Mouse (Mus musculus) bone marrow, adult 2 months (tissue): ENCODE results near the gene Psd.

ENCODE experiments used
- CTCF ChIP-seq: fragments of 200-500 bp; IDR thresholded peaks from 2 replicates; pipeline ENCODE4 v1.5.1; 2011; ENCODE audit warnings: low read length, control low read depth; ENCODE audit not compliant: control insufficient read depth, insufficient read depth
- POLR2A ChIP-seq: fragments of 200-500 bp; IDR thresholded peaks from 2 replicates; pipeline ENCODE4 v1.6.1; 2011; ENCODE audit warnings: low read depth, mild to moderate bottlenecking, control low read depth, low read length, borderline replicate concordance; ENCODE audit not compliant: control insufficient read depth

DNA sequence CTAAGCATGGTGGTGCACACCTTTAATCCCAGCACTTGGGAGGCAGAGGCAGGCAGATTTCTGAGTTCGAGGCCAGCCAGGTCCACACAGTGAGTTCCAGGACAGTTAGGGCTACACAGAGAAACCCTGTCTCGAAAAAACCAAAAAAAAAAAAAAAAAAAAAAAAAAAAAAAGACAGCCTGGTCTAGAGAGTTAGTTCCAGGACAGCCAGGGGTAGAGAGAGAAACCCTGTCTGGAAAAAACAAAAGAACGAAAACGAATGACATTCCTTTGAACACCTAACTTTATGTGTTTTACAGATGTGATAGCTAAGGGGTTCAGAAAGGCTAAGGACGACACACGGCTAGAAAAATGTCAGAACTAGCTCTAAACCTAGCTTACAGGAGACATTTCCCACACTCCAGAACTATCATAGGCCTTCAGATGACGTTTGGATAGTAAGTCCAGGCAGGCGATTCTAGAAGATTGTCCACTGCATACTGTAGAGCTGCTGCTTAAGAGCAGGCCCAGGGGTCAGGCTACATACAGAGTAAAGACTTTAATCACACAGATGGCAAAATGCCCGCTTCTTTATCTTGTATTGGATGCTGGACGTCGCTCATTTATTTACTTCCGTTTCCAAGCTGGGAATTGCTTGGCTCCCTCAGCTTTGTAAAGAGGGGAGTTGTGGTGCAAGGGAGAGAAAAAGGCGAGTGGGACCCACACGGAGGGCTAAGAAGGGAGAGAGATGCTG is 21.1 kb upstream of the Psd start:
- TF ChIP-seq CTCF (no peak), POLR2A (no peak)
